Mouse (Mus musculus): ENCODE results near the gene Bace1. TPM values are rescaled to one million over a fixed set of nuclear protein-coding genes. Genes with fewer than 3 reads are reported as not detected.

The Bace1 gene
- polyA plus RNA-seq, 1 experiment from 2014 or later: 20.8 TPM

- Histone ChIP-seq H3K36me3 (0 out of 2 replicates have a peak, but pooled peaks cover 7% of the 10 kb centered on the region), H3K9ac (no peak overlapping the region), H3K27ac (no peak overlapping the region), H3K4me1 (replicated peaks) (no peaks in the 10 kb centered on the region), H3K4me3 (replicated peaks) (no peak overlapping the region), H3K27me3 (replicated peaks) (no peaks in the 10 kb centered on the region), H3K9me3 (no peaks in the 10 kb centered on the region), H3K4me2 (replicated peaks) (no peak overlapping the region)
- WGBS: 78% methylated on average over 8 of the region's 8 CpGs
- ATAC-seq: no peak
Observed at GRCm38 (mm10) chr9:45807761-45808160, 30.6 kb upstream of the Bace1 start.

- Histone ChIP-seq H3K9ac (no peak overlapping the region), H3K36me3 (0 out of 2 replicates have a peak, but pooled peaks cover 3% of the 10 kb centered on the region), H3K4me1 (replicated peaks) (peaks cover 6% of the 10 kb centered on the region; the same call in 1 of the 2 replicates), H3K27me3 (replicated peaks) (no peaks in the 10 kb centered on the region), H3K9me3 (no peaks in the 10 kb centered on the region), H3K4me3 (replicated peaks) (no peak overlapping the region), H3K27ac (no peak overlapping the region), H3K4me2 (replicated peaks) (no peak overlapping the region)
- no peak for ATAC-seq
- 52% methylated on average over 5 of the region's 5 CpGs for WGBS
Observed at GRCm38 (mm10) chr9:45811946-45812345, 26.4 kb upstream of the Bace1 start.

- H3K4me1 ChIP-seq (replicated peaks): peaks cover 6% of the 10 kb centered on the region; the same call in 1 of the 2 replicates
- no peak overlapping the region for H3K27ac ChIP-seq
- H3K9ac ChIP-seq: no peak overlapping the region
- peaks cover 2% of the 10 kb centered on the region; the same call in 1 of the 2 replicates for H3K36me3 ChIP-seq
- no peak for ATAC-seq
- H3K27me3 ChIP-seq (replicated peaks): no peaks in the 10 kb centered on the region
- no peak overlapping the region for H3K4me3 ChIP-seq (replicated peaks)
- WGBS: 74% methylated on average over 9 of the region's 9 CpGs
- no peaks in the 10 kb centered on the region for H3K9me3 ChIP-seq
- no peak overlapping the region for H3K4me2 ChIP-seq (replicated peaks)
Observed at GRCm38 (mm10) chr9:45815113-45815512, 23.3 kb upstream of the Bace1 start.

- Histone ChIP-seq H3K4me1 (replicated peaks) (peaks cover 6% of the 10 kb centered on the region; the same call in 1 of the 2 replicates), H3K4me2 (replicated peaks) (no peak overlapping the region), H3K36me3 (peaks cover 2% of the 10 kb centered on the region; the same call in 1 of the 2 replicates), H3K9ac (no peak overlapping the region), H3K9me3 (no peaks in the 10 kb centered on the region), H3K27ac (no peak overlapping the region), H3K4me3 (replicated peaks) (no peak overlapping the region), H3K27me3 (replicated peaks) (no peaks in the 10 kb centered on the region)
- ATAC-seq: peak; percentile 47
- 65% methylated on average over 10 of the region's 10 CpGs for WGBS
Observed at GRCm38 (mm10) chr9:45815525-45815924, 22.9 kb upstream of the Bace1 start.

- Histone ChIP-seq H3K9ac (no peak overlapping the region), H3K27ac (no peak overlapping the region), H3K36me3 (peaks cover 6% of the 10 kb centered on the region; the same call in 1 of the 2 replicates), H3K4me1 (replicated peaks) (peaks cover 6% of the 10 kb centered on the region; the same call in 1 of the 2 replicates), H3K4me3 (replicated peaks) (no peak overlapping the region), H3K9me3 (no peaks in the 10 kb centered on the region), H3K4me2 (replicated peaks) (no peak overlapping the region), H3K27me3 (replicated peaks) (no peaks in the 10 kb centered on the region)
- 83% methylated on average over 9 of the region's 9 CpGs for WGBS
- no peak for ATAC-seq
Observed at GRCm38 (mm10) chr9:45818406-45819011, 19.9 kb upstream of the Bace1 start.

GRCm38 (mm10) chr9:45827663-45828290, 10.6 kb upstream of the Bace1 start:
- Histone ChIP-seq H3K4me1 (replicated peaks) (peaks cover 9% of the 10 kb centered on the region), H3K4me2 (replicated peaks) (peak overlapping the region; percentile 81), H3K27me3 (replicated peaks) (no peaks in the 10 kb centered on the region), H3K9ac (peak overlapping the region; percentile 77), H3K36me3 (no peaks in the 10 kb centered on the region), H3K27ac (peak overlapping the region; percentile 72), H3K9me3 (no peaks in the 10 kb centered on the region), H3K4me3 (replicated peaks) (peak overlapping the region; percentile 87)
- peak; percentile 66 for ATAC-seq
- 6% methylated on average over 22 of the region's 23 CpGs for WGBS

GRCm38 (mm10) chr9:45828291-45828963, 10.0 kb upstream of the Bace1 start, which contains the start of gene Cep164:
Gene Cep164, minus strand, starts transcription at chr9:45828691.
- peak within 1 kb of the TSS; percentile 77 for H3K9ac ChIP-seq
- H3K27me3 ChIP-seq (replicated peaks): no peaks in the 10 kb centered on the region
- peaks cover 9% of the 10 kb centered on the region for H3K4me1 ChIP-seq (replicated peaks)
- H3K4me2 ChIP-seq (replicated peaks): peak within 1 kb of the TSS; percentile 81
- H3K36me3 ChIP-seq: no peaks in the 10 kb centered on the region
- peak; percentile 99 for ATAC-seq
- WGBS: under 1% methylated on average over 31 of the region's 31 CpGs
- H3K4me3 ChIP-seq (replicated peaks): peak within 1 kb of the TSS; percentile 87
- H3K27ac ChIP-seq: peak within 1 kb of the TSS; percentile 72
- H3K9me3 ChIP-seq: no peaks in the 10 kb centered on the region

GRCm38 (mm10) chr9:45829107-45829506, 9.3 kb upstream of the Bace1 start:
- H3K27me3 ChIP-seq (replicated peaks): no peaks in the 10 kb centered on the region
- H3K9me3 ChIP-seq: no peaks in the 10 kb centered on the region
- ATAC-seq: peak; percentile 20; the same call in 1 of the 2 replicates
- 36% methylated on average over 10 of the region's 10 CpGs for WGBS
- H3K27ac ChIP-seq: no peak overlapping the region
- peak overlapping the region; percentile 81 for H3K4me2 ChIP-seq (replicated peaks)
- no peak overlapping the region for H3K9ac ChIP-seq
- H3K4me3 ChIP-seq (replicated peaks): peak overlapping the region; percentile 87; the same call in 1 of the 2 replicates
- H3K36me3 ChIP-seq: no peaks in the 10 kb centered on the region
- H3K4me1 ChIP-seq (replicated peaks): peaks cover 9% of the 10 kb centered on the region

- Histone ChIP-seq H3K27ac (no peak overlapping the region), H3K4me3 (replicated peaks) (no peak overlapping the region), H3K9ac (no peak overlapping the region), H3K36me3 (no peaks in the 10 kb centered on the region), H3K4me2 (replicated peaks) (no peak overlapping the region), H3K9me3 (no peaks in the 10 kb centered on the region), H3K27me3 (replicated peaks) (no peaks in the 10 kb centered on the region), H3K4me1 (replicated peaks) (no peaks in the 10 kb centered on the region; the same call in 1 of the 2 replicates)
- WGBS: 82% methylated on average over 2 of the region's 2 CpGs
- no peak for ATAC-seq
Observed at GRCm38 (mm10) chr9:45832898-45833297, 5.5 kb upstream of the Bace1 start.

- ATAC-seq: no peak
- H3K4me1 ChIP-seq (replicated peaks): no peaks in the 10 kb centered on the region; the same call in 1 of the 2 replicates
- WGBS: 61% methylated on average over 2 of the region's 2 CpGs
- no peak overlapping the region for H3K4me2 ChIP-seq (replicated peaks)
- H3K4me3 ChIP-seq (replicated peaks): no peak overlapping the region
- H3K9ac ChIP-seq: no peak overlapping the region
- H3K9me3 ChIP-seq: no peaks in the 10 kb centered on the region
- no peaks in the 10 kb centered on the region for H3K27me3 ChIP-seq (replicated peaks)
- no peak overlapping the region for H3K27ac ChIP-seq
- no peaks in the 10 kb centered on the region for H3K36me3 ChIP-seq
Observed at GRCm38 (mm10) chr9:45833461-45833860, 4.9 kb upstream of the Bace1 start.

GRCm38 (mm10) chr9:45838069-45838433, 329 bp upstream of the Bace1 start:
- WGBS: 20% methylated on average over 4 of the region's 4 CpGs
- Histone ChIP-seq H3K27me3 (replicated peaks) (no peaks in the 10 kb centered on the region), H3K4me1 (replicated peaks) (peaks cover 25% of the 10 kb centered on the region), H3K9me3 (no peaks in the 10 kb centered on the region), H3K4me2 (replicated peaks) (peak overlapping the region; percentile 96), H3K9ac (peak overlapping the region; percentile 89; the same call in 1 of the 2 replicates), H3K4me3 (replicated peaks) (peak overlapping the region; percentile 78), H3K27ac (no peak overlapping the region), H3K36me3 (no peaks in the 10 kb centered on the region)
- peak; percentile 32; the same call in 1 of the 2 replicates for ATAC-seq
